Mouse (Mus musculus): ENCODE data around the gene Hoxd13.

The Hoxd13 gene

GRCm38 (mm10) chr2:74701949-74702819 lies 34.1 kb downstream of the Hoxd13 start:
- H3K27me3 ChIP-seq (ENCODE audit: control insufficient read depth, insufficient read depth, low read length, poor library complexity, severe bottlenecking), result peaks cover 3% of the 10 kb centered on the region
- H3K36me3 ChIP-seq (ENCODE audit: control insufficient read depth, insufficient read depth, low read length, poor library complexity, severe bottlenecking), result no peaks in the 10 kb centered on the region
- DNase-seq (ENCODE audit: low read depth, low spot score), result peak; percentile 74

GRCm38 (mm10) chr2:74702820-74703219 lies 34.7 kb downstream of the Hoxd13 start:
- Histone ChIP-seq H3K36me3 (ENCODE audit: control insufficient read depth, insufficient read depth, low read length, poor library complexity, severe bottlenecking) (no peaks in the 10 kb centered on the region), H3K27me3 (ENCODE audit: control insufficient read depth, insufficient read depth, low read length, poor library complexity, severe bottlenecking) (peaks cover 3% of the 10 kb centered on the region)
- DNase-seq (ENCODE audit: low read depth, low spot score), result no peak

GRCm38 (mm10) chr2:74703317-74703716 lies 35.2 kb downstream of the Hoxd13 start:
- no peak for DNase-seq (ENCODE audit: low read depth, low spot score)
- Histone ChIP-seq H3K36me3 (ENCODE audit: control insufficient read depth, insufficient read depth, low read length, poor library complexity, severe bottlenecking) (no peaks in the 10 kb centered on the region), H3K27me3 (ENCODE audit: control insufficient read depth, insufficient read depth, low read length, poor library complexity, severe bottlenecking) (peaks cover 3% of the 10 kb centered on the region)

- Histone ChIP-seq H3K36me3 (ENCODE audit: control insufficient read depth, insufficient read depth, low read length, poor library complexity, severe bottlenecking) (no peaks in the 10 kb centered on the region), H3K27me3 (ENCODE audit: control insufficient read depth, insufficient read depth, low read length, poor library complexity, severe bottlenecking) (peaks cover 3% of the 10 kb centered on the region)
- DNase-seq (ENCODE audit: low read depth, low spot score), result no peak
These were observed 35.7 kb downstream of the Hoxd13 start for GRCm38 (mm10) chr2:74703720-74704392.

GRCm38 (mm10) chr2:74704393-74704998 lies 36.4 kb downstream of the Hoxd13 start, which contains the start of gene Hoxd8:
Hoxd8 (plus strand) TSS chr2:74704615.
- no peak for DNase-seq (ENCODE audit: low read depth, low spot score)
- Histone ChIP-seq H3K27me3 (ENCODE audit: control insufficient read depth, insufficient read depth, low read length, poor library complexity, severe bottlenecking) (peaks cover 3% of the 10 kb centered on the region), H3K36me3 (ENCODE audit: control insufficient read depth, insufficient read depth, low read length, poor library complexity, severe bottlenecking) (no peaks in the 10 kb centered on the region)

- Histone ChIP-seq H3K36me3 (ENCODE audit: control insufficient read depth, insufficient read depth, low read length, poor library complexity, severe bottlenecking) (no peaks in the 10 kb centered on the region), H3K27me3 (ENCODE audit: control insufficient read depth, insufficient read depth, low read length, poor library complexity, severe bottlenecking) (peaks cover 3% of the 10 kb centered on the region)
- DNase-seq (ENCODE audit: low read depth, low spot score), result no peak
These were observed 36.9 kb downstream of the Hoxd13 start for GRCm38 (mm10) chr2:74704999-74705466.

- Histone ChIP-seq H3K27me3 (ENCODE audit: control insufficient read depth, insufficient read depth, low read length, poor library complexity, severe bottlenecking) (peaks cover 3% of the 10 kb centered on the region), H3K36me3 (ENCODE audit: control insufficient read depth, insufficient read depth, low read length, poor library complexity, severe bottlenecking) (no peaks in the 10 kb centered on the region)
- DNase-seq (ENCODE audit: low read depth, low spot score), result no peak
These were observed 37.5 kb downstream of the Hoxd13 start for GRCm38 (mm10) chr2:74705467-74706089.

GRCm38 (mm10) chr2:74706393-74706960 lies 38.4 kb downstream of the Hoxd13 start:
- no peak for DNase-seq (ENCODE audit: low read depth, low spot score)
- no peaks in the 10 kb centered on the region for H3K36me3 ChIP-seq (ENCODE audit: control insufficient read depth, insufficient read depth, low read length, poor library complexity, severe bottlenecking)
- peaks cover 3% of the 10 kb centered on the region for H3K27me3 ChIP-seq (ENCODE audit: control insufficient read depth, insufficient read depth, low read length, poor library complexity, severe bottlenecking)

GRCm38 (mm10) chr2:74707599-74707998 lies 39.5 kb downstream of the Hoxd13 start:
- Histone ChIP-seq H3K36me3 (ENCODE audit: control insufficient read depth, insufficient read depth, low read length, poor library complexity, severe bottlenecking) (no peaks in the 10 kb centered on the region), H3K27me3 (ENCODE audit: control insufficient read depth, insufficient read depth, low read length, poor library complexity, severe bottlenecking) (peaks cover 3% of the 10 kb centered on the region)
- no peak for DNase-seq (ENCODE audit: low read depth, low spot score)

- H3K27me3 ChIP-seq (ENCODE audit: control insufficient read depth, insufficient read depth, low read length, poor library complexity, severe bottlenecking), result peaks cover 3% of the 10 kb centered on the region
- DNase-seq (ENCODE audit: low read depth, low spot score), result no peak
- no peaks in the 10 kb centered on the region for H3K36me3 ChIP-seq (ENCODE audit: control insufficient read depth, insufficient read depth, low read length, poor library complexity, severe bottlenecking)
These were observed 40.6 kb downstream of the Hoxd13 start for GRCm38 (mm10) chr2:74708676-74709075.

GRCm38 (mm10) chr2:74709465-74710419 lies 41.6 kb downstream of the Hoxd13 start:
- no peaks in the 10 kb centered on the region for H3K36me3 ChIP-seq (ENCODE audit: control insufficient read depth, insufficient read depth, low read length, poor library complexity, severe bottlenecking)
- no peak for DNase-seq (ENCODE audit: low read depth, low spot score)
- peaks cover 3% of the 10 kb centered on the region for H3K27me3 ChIP-seq (ENCODE audit: control insufficient read depth, insufficient read depth, low read length, poor library complexity, severe bottlenecking)

GRCm38 (mm10) chr2:74710929-74711543 lies 42.9 kb downstream of the Hoxd13 start:
- DNase-seq (ENCODE audit: low read depth, low spot score), result no peak
- no peaks in the 10 kb centered on the region for H3K27me3 ChIP-seq (ENCODE audit: control insufficient read depth, insufficient read depth, low read length, poor library complexity, severe bottlenecking)
- no peaks in the 10 kb centered on the region for H3K36me3 ChIP-seq (ENCODE audit: control insufficient read depth, insufficient read depth, low read length, poor library complexity, severe bottlenecking)
